Mouse (Mus musculus): ENCODE measurements around the gene Tprn.

- TF ChIP-seq POLR2A (IDR thresholded peaks at IDR 0.05; ENCODE audit: low read depth, low read length) (no peak), CTCF (conservative IDR thresholded peaks at IDR 0.05; ENCODE audit: insufficient read depth, insufficient read length, low read depth, low read length) (no peak)
Observed at GRCm38 (mm10) chr2:25217666-25218065, 44.8 kb upstream of the Tprn start.
